Mouse (Mus musculus): ENCODE measurements at regions not wholly inside any gene's neighbourhood (a gene's known extent, or its start where the extent isn't known, plus 50 kb on each side); places are given as distances from the start of the nearest gene placed in this dataset.

GRCm38 (mm10) chr1:42231897-42232296 is 463.7 kb upstream of the Pou3f3 start:
- no peak for DNase-seq (ENCODE audit: low read depth, low spot score)

DNA sequence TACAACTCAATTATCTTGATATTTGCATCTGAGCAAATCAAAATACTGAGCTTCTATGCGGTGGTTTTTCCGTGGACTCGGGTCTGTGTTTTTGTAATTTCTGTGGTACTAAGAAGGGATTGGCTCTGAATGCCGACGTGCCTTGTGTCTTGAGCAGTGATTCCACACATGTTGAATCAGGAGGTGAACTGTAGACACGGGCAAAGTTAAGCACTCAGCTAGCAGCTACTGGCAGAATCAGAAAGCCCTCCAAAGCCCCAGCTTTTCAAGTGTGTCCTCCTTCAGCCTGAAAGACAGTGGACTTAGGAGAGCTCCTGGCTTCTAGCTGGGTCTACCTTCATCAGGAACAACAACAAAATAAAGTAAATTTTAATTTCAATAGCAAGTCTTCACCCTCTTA is 462.9 kb upstream of the Pou3f3 start:
- DNase-seq (ENCODE audit: low read depth, low spot score), result no peak

- DNase-seq (ENCODE audit: low read depth, low spot score), result no peak
These were observed 462.3 kb upstream of the Pou3f3 start for GRCm38 (mm10) chr1:42233289-42233688.

DNA sequence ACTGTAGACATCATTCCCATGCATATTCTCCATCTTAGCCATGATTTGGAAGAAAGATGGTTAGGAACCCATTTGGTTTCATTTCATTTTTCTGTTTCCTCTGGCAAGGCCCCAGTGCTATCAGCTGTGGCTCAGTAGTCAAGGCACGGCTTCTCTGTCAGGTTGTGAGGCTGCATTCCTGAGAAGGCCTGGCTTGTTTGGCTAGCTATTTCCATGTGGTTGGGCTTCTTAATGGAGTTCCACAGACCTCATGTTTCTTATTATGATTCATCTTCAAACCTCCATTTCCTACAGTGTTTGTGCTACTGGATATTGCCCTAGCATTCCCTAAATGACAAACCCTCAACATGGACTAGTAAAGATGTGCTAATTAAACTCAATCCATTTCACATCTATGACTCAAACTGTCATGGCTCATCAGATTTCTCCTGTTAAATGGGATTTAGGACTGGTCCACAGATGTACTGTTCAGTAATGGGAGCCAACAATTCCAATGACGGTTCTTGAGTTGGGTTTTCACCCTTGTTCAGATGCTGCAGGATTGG is 459.0 kb upstream of the Pou3f3 start:
- no peak for DNase-seq (ENCODE audit: low read depth, low spot score)

- DNase-seq (ENCODE audit: low read depth, low spot score), result peak; percentile 31
These were observed 457.2 kb upstream of the Pou3f3 start for GRCm38 (mm10) chr1:42238408-42238807.

- DNase-seq (ENCODE audit: low read depth, low spot score), result no peak
These were observed 454.4 kb upstream of the Pou3f3 start for GRCm38 (mm10) chr1:42241172-42241571.

- DNase-seq (ENCODE audit: low read depth, low spot score), result no peak
These were observed 453.9 kb upstream of the Pou3f3 start for GRCm38 (mm10) chr1:42241601-42242220.

DNA sequence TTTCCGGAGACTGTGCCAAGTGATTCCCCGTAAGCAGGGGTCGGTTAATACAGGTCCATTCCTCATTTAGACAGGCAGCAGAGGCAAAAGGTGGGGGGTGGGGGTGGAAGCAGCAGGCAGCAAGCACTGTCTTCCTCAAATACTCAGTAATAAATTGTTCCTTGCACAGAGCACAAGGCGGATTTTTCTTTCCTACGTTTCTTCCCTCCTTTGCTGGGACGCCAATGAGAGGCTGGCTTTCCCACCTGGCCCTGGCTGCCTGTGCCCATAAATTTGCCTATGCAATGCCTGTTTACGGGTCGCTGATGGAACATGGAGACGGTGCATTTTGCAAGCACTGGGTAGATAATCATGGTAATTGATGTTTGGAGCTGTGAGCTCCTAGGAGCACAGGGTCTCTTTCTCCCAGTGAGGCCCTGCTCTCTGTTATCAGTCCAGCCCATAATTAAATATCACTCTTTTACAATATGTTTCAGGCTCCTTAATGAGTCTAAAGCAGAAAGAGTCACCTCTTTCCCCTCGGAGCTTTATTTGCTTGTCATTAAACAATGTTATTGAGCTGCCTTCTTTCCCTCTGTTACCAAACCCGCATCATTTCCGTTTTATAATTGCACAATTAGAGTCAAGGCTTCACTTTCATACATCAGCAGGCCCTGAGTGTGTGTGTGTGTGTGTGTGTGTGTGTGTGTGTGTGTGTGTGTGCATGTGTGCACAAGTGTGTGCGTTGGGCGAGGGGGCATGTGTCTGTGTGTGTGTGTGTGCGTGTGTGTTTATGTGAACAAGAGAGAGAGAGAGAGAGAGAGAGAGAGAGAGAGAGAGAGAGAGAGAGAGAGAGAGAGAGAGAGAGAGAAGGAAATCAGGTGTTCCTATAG is 452.7 kb upstream of the Pou3f3 start:
- DNase-seq (ENCODE audit: low read depth, low spot score), result no peak

DNA sequence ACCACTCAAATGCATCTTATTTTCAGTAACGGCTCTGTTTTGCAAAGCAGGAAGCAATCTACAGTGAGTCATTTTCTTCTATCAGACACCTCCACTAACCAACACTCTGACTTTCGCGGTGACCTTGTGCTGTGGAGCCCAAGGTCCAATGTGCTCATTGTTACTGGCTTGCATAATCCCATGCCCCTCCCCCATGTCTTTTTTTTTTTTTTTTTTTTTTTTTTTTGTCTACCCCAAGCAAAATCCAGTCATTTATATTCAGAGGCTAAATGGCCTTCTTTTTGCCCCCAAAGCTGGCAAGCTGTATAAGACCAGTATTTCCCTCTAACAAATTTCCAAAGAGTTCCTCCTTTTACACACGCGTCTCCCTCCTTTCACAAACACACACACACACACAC is 452.1 kb upstream of the Pou3f3 start:
- peak; percentile 42 for DNase-seq (ENCODE audit: low read depth, low spot score)

DNA sequence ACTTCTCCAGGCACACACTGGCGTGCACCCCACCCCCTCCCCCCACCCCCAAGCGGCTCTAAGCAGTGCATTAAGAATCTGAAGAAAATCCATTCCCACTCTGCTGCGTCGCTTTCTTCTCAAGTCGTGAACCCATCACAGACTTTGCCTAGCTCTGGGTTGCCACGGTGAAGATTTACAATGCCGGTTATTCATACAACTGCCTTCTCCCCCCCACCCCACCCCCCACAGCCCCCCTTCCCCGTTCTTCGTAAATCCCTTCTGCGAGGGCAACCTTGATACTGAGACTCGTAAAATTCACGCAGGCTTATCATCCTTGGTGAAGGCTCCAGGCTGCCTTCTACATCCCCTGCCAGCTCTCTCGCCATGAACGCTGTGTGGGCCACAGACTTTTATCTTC is 451.7 kb upstream of the Pou3f3 start:
- no peak for DNase-seq (ENCODE audit: low read depth, low spot score)

- no peak for DNase-seq (ENCODE audit: low read depth, low spot score)
These were observed 443.2 kb upstream of the Pou3f3 start for GRCm38 (mm10) chr1:42252386-42252785.

DNA sequence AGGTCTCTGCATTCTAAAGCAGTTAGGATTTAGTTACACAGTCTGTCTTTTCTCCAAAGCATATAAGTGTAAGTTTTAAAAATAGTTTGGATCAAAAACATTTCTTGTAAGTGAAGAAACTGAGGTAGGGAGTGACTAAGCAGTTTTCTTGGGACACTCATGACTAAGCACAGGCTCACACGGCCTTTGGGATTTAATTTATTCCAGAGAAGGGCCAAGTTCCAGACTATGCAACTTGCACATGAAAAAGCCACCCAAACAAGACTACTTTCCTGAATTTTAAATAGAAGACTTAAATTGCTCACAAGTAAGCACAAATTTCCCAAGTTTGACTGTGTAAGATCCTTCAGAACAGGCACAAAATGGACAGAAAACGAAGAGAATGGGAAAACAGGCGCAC is 441.8 kb upstream of the Pou3f3 start:
- no peak for DNase-seq (ENCODE audit: low read depth, low spot score)

DNA sequence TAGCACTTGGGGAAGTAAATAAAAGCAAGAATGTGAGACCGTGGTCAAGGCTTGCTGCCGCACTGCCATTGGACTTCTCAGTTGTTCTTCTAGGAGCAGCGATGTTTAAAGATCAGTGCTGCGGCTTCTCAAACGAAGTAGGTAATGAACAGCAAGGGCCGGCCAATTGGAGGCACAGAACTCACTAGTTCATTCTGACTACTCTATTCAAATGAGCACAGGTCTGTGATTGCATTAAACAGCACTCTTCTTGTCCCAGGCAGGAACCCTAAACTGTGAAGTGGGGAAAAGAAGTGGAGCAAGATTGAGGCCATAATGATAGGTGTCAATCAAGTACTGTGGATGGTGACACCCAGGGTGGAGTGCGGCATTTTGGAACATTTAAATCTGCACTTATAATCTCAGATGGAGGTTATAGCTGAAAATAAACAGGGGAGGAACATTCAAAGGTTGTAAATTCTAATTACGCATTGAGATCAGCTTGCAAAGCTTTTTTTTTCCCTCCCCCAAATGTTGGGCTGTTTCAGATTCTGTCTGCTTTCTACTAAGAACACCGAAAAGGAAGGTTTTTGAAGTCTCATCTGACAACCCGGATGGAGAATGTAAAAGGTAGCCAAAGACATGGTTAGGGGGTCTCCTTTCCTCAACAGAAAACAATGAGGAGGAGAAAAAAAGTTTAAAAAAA is 438.5 kb upstream of the Pou3f3 start:
- DNase-seq (ENCODE audit: low read depth, low spot score), result no peak

DNA sequence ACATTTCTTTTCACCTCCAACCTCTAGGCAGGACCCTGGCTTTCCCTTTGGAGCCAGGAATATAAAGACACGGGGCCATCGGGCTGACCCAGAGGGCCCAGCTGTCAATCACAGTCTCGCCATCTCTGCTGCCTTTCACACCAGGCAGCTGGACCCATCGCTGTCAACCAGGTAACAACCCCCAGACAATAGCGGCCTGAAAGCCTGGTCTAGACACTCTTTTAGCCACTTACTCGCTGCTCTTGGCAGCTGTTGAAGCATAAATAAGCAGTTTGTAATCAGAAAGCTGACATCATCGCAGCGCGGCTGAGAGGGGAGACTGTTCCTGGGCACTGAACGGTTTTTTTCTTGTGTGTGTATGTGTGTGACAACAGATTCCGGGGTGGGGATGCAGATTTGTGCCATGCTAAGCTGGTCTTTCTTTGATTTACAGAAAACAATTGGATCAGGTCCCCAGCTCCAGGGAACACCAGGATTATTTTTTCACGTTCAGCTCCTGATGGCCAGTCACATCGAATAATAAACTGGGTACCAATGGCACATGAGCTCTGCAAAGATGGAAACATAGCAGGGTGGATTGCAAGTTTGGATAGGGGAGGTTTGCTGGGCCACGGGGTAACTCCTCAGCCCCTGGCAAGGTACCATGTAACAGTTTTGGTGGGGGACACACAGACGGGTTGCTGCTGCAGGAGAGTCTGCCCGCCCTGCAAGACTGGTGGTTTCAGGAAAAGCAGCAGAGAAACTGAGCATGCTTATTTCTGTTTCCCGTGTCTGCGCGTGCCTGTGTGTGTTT is 437.6 kb upstream of the Pou3f3 start:
- no peak for DNase-seq (ENCODE audit: low read depth, low spot score)

GRCm38 (mm10) chr1:42258594-42258910 is 437.0 kb upstream of the Pou3f3 start:
- no peak for DNase-seq (ENCODE audit: low read depth, low spot score)

GRCm38 (mm10) chr1:42259216-42259977 is 436.2 kb upstream of the Pou3f3 start:
- DNase-seq (ENCODE audit: low read depth, low spot score), result no peak

DNA sequence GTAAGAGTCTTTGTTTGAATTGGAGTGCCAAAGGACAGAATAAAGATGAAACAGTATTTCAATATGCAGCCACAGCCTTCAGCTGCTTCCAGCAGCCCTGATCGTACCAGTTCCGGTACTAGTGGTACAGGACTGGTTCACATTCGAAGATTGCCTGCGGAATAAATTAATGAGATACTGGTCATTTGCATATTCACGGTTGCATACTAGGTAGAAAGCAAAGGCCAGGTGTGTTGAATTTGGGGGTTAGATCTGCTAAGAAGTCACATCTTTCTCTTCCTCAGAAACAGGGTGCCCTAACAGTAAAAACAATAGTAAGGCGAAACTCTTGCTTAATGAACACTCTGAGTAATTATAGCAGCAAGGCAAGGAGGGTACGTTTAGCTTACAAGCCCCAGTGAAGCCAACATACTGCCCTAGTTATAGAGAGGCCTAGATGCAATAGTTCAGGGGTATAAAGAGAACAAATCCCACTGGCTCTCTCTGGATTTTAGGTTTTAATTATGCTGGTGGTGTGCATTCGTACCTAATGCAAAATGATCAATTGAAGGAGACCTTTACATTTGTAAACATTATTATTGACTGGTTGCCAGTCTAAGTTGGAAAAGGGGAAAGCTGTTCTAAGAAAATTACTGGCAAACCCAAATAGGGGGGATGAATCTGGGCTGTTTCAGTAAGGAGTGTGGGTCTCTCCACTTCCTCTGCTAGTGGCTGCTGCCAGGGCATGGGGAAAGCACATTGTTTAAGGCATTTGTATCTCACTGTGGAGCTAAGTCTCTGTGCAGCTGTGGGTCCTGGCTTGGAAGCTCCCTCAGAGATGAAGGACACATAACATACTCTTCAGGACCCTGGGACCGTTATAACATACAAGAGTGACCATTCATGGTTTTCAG is 435.3 kb upstream of the Pou3f3 start:
- no peak for DNase-seq (ENCODE audit: low read depth, low spot score)

DNA sequence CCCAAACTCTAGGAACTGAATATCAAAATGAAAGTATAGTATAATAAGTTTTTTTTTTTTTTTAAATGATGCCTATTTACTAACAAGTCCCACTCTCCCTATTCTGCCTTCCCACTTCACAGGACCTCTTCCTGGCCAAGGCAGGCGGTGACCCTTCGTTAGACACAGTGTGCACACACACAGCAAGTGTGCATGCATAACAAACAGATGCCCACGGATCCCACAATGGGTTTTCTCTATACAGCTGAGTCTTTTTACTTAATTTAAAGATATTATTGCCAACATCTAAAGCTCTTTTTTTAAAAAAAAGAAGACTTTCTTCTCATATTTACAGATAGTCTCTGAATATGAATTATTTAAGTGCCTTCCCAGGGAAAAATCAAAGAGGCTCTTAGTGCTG is 434.5 kb upstream of the Pou3f3 start:
- DNase-seq (ENCODE audit: low read depth, low spot score), result no peak

DNA sequence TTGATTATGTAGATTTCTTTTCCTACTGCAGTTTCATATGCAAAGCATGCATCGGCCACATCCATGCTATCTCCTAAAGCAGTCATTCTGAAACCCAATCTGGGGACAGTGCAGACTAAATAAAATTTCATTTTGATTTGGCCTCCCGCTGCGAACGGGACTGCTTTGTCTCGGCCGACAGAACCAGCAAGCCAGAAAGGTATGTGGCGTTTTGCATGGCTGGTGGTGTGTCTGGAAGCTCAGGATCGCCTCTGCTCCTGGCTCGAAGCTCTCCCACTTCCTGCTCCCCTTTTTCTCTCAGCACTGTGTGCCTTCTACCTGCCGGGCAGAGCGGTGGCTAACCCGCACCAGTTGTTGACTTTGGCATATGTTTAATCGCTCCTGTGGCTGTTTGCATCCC is 433.8 kb upstream of the Pou3f3 start:
- DNase-seq (ENCODE audit: low read depth, low spot score), result no peak

- DNase-seq (ENCODE audit: low read depth, low spot score), result no peak
These were observed 433.0 kb upstream of the Pou3f3 start for GRCm38 (mm10) chr1:42262606-42263005.
